Mouse (Mus musculus) macrophage (primary cell): Measurements from ENCODE around the gene Nfs1. TPM values are rescaled to one million over a fixed set of nuclear protein-coding genes. Genes with fewer than 3 reads are reported as not detected.

Source experiments
- H3K27ac ChIP-seq: fragments of 350-480 bp; formaldehyde crosslinking; 2 replicates; pipeline ENCODE4 v1.9.0; 2021
- H3K36me3 ChIP-seq: fragments of 350-480 bp; formaldehyde crosslinking; 2 replicates; pipeline ENCODE4 v1.9.0; 2021; ENCODE audit errors: inconsistent target
- H3K4me3 ChIP-seq: fragments of 350-480 bp; formaldehyde crosslinking; 2 replicates; pipeline ENCODE4 v1.9.0; 2021; ENCODE audit errors: inconsistent target
- H3K79me2 ChIP-seq: fragments of 350-480 bp; formaldehyde crosslinking; 2 replicates; pipeline ENCODE4 v1.9.0; 2021; ENCODE audit errors: inconsistent target
- WGBS: methylation state at CpG from one replicate; pipeline ENCODE4 v1.1.7; 2026; ENCODE audit warnings: inconsistent platforms; ENCODE audit not compliant: missing documents; 5-methylcytosine and 5-hydroxymethylcytosine counted together
- polyA plus RNA-seq: library from polyadenylated mRNA; stranded (reverse); fragments of 250-400 nt; gene quantifications from 3 replicates; pipeline ENCODE4 v1.2.4, GENCODE M21; 2018; ENCODE audit warnings: inconsistent platforms

The Nfs1 gene
- polyA plus RNA-seq, 1 experiment from 2014 or later: 18.6 TPM

- H3K27ac ChIP-seq: no peak within 1 kb of the TSS
- H3K79me2 ChIP-seq: peaks cover 49% of the 10 kb centered on the region
- H3K4me3 ChIP-seq: peak within 1 kb of the TSS; percentile 73
- H3K36me3 ChIP-seq: no peaks in the 10 kb centered on the region
- under 1% methylated on average over 69 of the region's 74 CpGs for WGBS
These were observed 32.5 kb downstream of the Nfs1 start, which contains the start of the genes Cpne1 and Rbm12 for GRCm38 (mm10) chr2:156111358-156112079. TSS of gene Cpne1 (minus strand) at chr2:156111965. TSS of gene Rbm12 (minus strand) at chr2:156111978.

- Histone ChIP-seq H3K79me2 (peaks cover 56% of the 10 kb centered on the region), H3K36me3 (no peaks in the 10 kb centered on the region), H3K27ac (no peak overlapping the region), H3K4me3 (peak overlapping the region; percentile 73)
- 1% methylated on average over 16 of the region's 16 CpGs for WGBS
These were observed 33.2 kb downstream of the Nfs1 start for GRCm38 (mm10) chr2:156110627-156111357.

GRCm38 (mm10) chr2:156091926-156092325, 52.1 kb downstream of the Nfs1 start:
- Histone ChIP-seq H3K27ac (no peak overlapping the region), H3K36me3 (peaks cover 28% of the 10 kb centered on the region; the same call in 1 of the 2 replicates), H3K79me2 (peaks cover 79% of the 10 kb centered on the region), H3K4me3 (no peak overlapping the region)
- WGBS: 88% methylated on average over 5 of the region's 5 CpGs

- 100% methylated on average over 1 of the region's 1 CpGs for WGBS
- Histone ChIP-seq H3K36me3 (0 out of 2 replicates have a peak, but pooled peaks cover 12% of the 10 kb centered on the region), H3K79me2 (peaks cover 57% of the 10 kb centered on the region), H3K4me3 (no peak overlapping the region), H3K27ac (no peak overlapping the region)
These were observed 54.2 kb downstream of the Nfs1 start for GRCm38 (mm10) chr2:156089799-156090198.

- 0 out of 2 replicates have a peak, but pooled peaks cover 12% of the 10 kb centered on the region for H3K36me3 ChIP-seq
- H3K79me2 ChIP-seq: peaks cover 52% of the 10 kb centered on the region
- WGBS: 91% methylated on average over 7 of the region's 7 CpGs
- no peak overlapping the region for H3K4me3 ChIP-seq
- H3K27ac ChIP-seq: no peak overlapping the region
These were observed 56.4 kb downstream of the Nfs1 start for GRCm38 (mm10) chr2:156087391-156088110.

GRCm38 (mm10) chr2:156084541-156084940, 59.4 kb downstream of the Nfs1 start:
- Histone ChIP-seq H3K36me3 (0 out of 2 replicates have a peak, but pooled peaks cover 3% of the 10 kb centered on the region), H3K79me2 (peaks cover 40% of the 10 kb centered on the region; the same call in 1 of the 2 replicates), H3K27ac (no peak overlapping the region), H3K4me3 (no peak overlapping the region)
- 94% methylated on average over 3 of the region's 3 CpGs for WGBS

- Histone ChIP-seq H3K36me3 (peaks cover 39% of the 10 kb centered on the region), H3K27ac (no peak overlapping the region), H3K4me3 (no peak overlapping the region), H3K79me2 (peaks cover 35% of the 10 kb centered on the region; the same call in 1 of the 2 replicates)
- WGBS: 91% methylated on average over 7 of the region's 7 CpGs
These were observed 63.6 kb downstream of the Nfs1 start for GRCm38 (mm10) chr2:156080391-156080790.

- Histone ChIP-seq H3K27ac (no peak overlapping the region), H3K36me3 (peaks cover 45% of the 10 kb centered on the region), H3K4me3 (no peak overlapping the region), H3K79me2 (peaks cover 35% of the 10 kb centered on the region; the same call in 1 of the 2 replicates)
- 78% methylated on average over 4 of the region's 4 CpGs for WGBS
These were observed 64.3 kb downstream of the Nfs1 start for GRCm38 (mm10) chr2:156079674-156080073.

GRCm38 (mm10) chr2:156079183-156079560, 64.8 kb downstream of the Nfs1 start:
- no peak overlapping the region for H3K27ac ChIP-seq
- peaks cover 50% of the 10 kb centered on the region for H3K36me3 ChIP-seq
- 83% methylated on average over 8 of the region's 8 CpGs for WGBS
- H3K79me2 ChIP-seq: peaks cover 33% of the 10 kb centered on the region; the same call in 1 of the 2 replicates
- H3K4me3 ChIP-seq: no peak overlapping the region

GRCm38 (mm10) chr2:156078421-156079182, 65.4 kb downstream of the Nfs1 start:
- H3K27ac ChIP-seq: no peak overlapping the region
- H3K79me2 ChIP-seq: peaks cover 28% of the 10 kb centered on the region; the same call in 1 of the 2 replicates
- peaks cover 56% of the 10 kb centered on the region for H3K36me3 ChIP-seq
- WGBS: 93% methylated on average over 16 of the region's 16 CpGs
- no peak overlapping the region for H3K4me3 ChIP-seq

GRCm38 (mm10) chr2:156077461-156077860, 66.5 kb downstream of the Nfs1 start:
- 95% methylated on average over 7 of the region's 7 CpGs for WGBS
- Histone ChIP-seq H3K4me3 (no peak overlapping the region), H3K27ac (no peak overlapping the region), H3K36me3 (peaks cover 67% of the 10 kb centered on the region), H3K79me2 (peaks cover 18% of the 10 kb centered on the region; the same call in 1 of the 2 replicates)

- Histone ChIP-seq H3K36me3 (peaks cover 65% of the 10 kb centered on the region), H3K79me2 (no peaks in the 10 kb centered on the region), H3K4me3 (no peak overlapping the region), H3K27ac (no peak overlapping the region)
- WGBS: 97% methylated on average over 15 of the region's 15 CpGs
These were observed 70.3 kb downstream of the Nfs1 start for GRCm38 (mm10) chr2:156073725-156074124.
